Mouse (Mus musculus) ES-Bruce4 (cell line): ENCODE data around the gene Gm5127. TPM values are rescaled to one million over a fixed set of nuclear protein-coding genes. Genes with fewer than 3 reads are reported as not detected.

Source experiments
- H3K27ac ChIP-seq: 2 replicates; pipeline ENCODE4 v1.5.1; 2012; ENCODE audit warnings: low read length, inconsistent platforms; ENCODE audit not compliant: insufficient read depth
- H3K27me3 ChIP-seq: 2 replicates; pipeline ENCODE4 v1.6.1; 2012; ENCODE audit warnings: mild to moderate bottlenecking, low read length, inconsistent platforms; ENCODE audit not compliant: control insufficient read depth, poor library complexity, insufficient read depth, severe bottlenecking
- H3K36me3 ChIP-seq: 2 replicates; pipeline ENCODE4 v1.6.1; 2012; ENCODE audit warnings: inconsistent platforms, mild to moderate bottlenecking, low read length, moderate library complexity; ENCODE audit not compliant: control insufficient read depth, poor library complexity, insufficient read depth, severe bottlenecking
- H3K4me1 ChIP-seq: one replicate; pipeline ENCODE4 v1.8.1; 2011; ENCODE audit warnings: low read length; ENCODE audit not compliant: control insufficient read depth, insufficient read depth
- H3K4me3 ChIP-seq: 2 replicates; pipeline ENCODE4 v1.5.1; 2011; ENCODE audit warnings: low read depth, mild to moderate bottlenecking, low read length
- H3K9ac ChIP-seq: 2 replicates; pipeline ENCODE4 v1.6.1; 2012; ENCODE audit warnings: low read depth, mild to moderate bottlenecking, inconsistent platforms; ENCODE audit not compliant: poor library complexity, severe bottlenecking
- H3K9me3 ChIP-seq: replicated peaks from 2 replicates; pipeline ENCODE4 v1.6.1; 2012; ENCODE audit warnings: mild to moderate bottlenecking, low read length, inconsistent platforms; ENCODE audit not compliant: control insufficient read depth, poor library complexity, insufficient read depth, severe bottlenecking
- CTCF ChIP-seq: IDR thresholded peaks from one replicate; pipeline ENCODE4 v1.8.1; 2011; ENCODE audit warnings: low read depth, low read length
- EP300 ChIP-seq: IDR thresholded peaks from 2 replicates; pipeline ENCODE4 v1.6.1; 2011; ENCODE audit warnings: low read depth, low read length; ENCODE audit not compliant: insufficient read depth
- POLR2A ChIP-seq: IDR thresholded peaks from one replicate; pipeline ENCODE4 v1.8.1; 2011; ENCODE audit warnings: low read length; ENCODE audit not compliant: insufficient read depth
- polyA plus RNA-seq: library from polyadenylated mRNA; stranded (reverse); fragments of >200 nt; gene quantifications from 2 replicates; pipeline ENCODE4 v1.2.4, GENCODE M21; 2011; ENCODE audit warnings: low read depth; ENCODE audit not compliant: missing spikeins, insufficient read depth, insufficient read length

The Gm5127 gene
- polyA plus RNA-seq, 1 experiment: not detected

DNA sequence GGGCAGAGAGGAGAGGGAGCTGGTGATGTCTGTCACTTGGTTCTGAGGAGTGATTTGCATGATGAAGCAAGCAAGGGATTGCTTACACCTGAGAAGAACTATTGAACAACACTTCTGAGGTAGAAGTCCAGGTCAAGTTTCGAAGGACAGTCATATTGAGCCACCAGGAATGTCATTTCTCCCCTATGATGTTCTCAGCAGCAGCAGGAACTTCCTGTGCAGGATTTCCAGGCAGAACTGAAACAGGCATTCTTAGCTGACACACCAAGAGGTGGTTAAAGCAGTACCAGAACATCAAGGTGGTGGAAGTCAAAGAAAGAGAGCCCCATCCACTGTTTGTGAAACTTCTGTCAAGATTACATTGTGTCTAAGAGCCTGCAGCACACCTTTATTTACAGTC, 172.3 kb downstream of the Gm5127 start:
- no peaks in the 10 kb centered on the region for H3K9me3 ChIP-seq
- no peaks in the 10 kb centered on the region for H3K27me3 ChIP-seq
- no peaks in the 10 kb centered on the region for H3K4me1 ChIP-seq
- H3K36me3 ChIP-seq: no peaks in the 10 kb centered on the region
- no peak overlapping the region for H3K27ac ChIP-seq
- TF ChIP-seq POLR2A: no peak
- no peak for TF ChIP-seq EP300
- TF ChIP-seq CTCF: no peak
- H3K9ac ChIP-seq: no peak overlapping the region
- no peak overlapping the region for H3K4me3 ChIP-seq

Other genes starting within 250 kb of the Gm5127 start
- 69.0 and 70.9 TPM in 2 replicates for gene Fndc3c1, start 97.8 kb upstream of the Gm5127 start, polyA plus RNA-seq
- gene Cysltr1, start 20.5 kb downstream of the Gm5127 start, polyA plus RNA-seq: 1.4 and 2.0 TPM in 2 replicates